Mouse (Mus musculus) lung, postnatal 0 days (tissue): ENCODE data around the gene Gfod1.

Source experiments
- CTCF ChIP-seq: IDR thresholded peaks from 2 replicates; pipeline ENCODE4 v1.5.1; 2016; ENCODE audit warnings: antibody characterized with exemption, mild to moderate bottlenecking
- EP300 ChIP-seq: IDR thresholded peaks from 2 replicates; pipeline ENCODE4 v1.6.1; 2016; ENCODE audit warnings: antibody characterized with exemption, mild to moderate bottlenecking, control low read depth

DNA sequence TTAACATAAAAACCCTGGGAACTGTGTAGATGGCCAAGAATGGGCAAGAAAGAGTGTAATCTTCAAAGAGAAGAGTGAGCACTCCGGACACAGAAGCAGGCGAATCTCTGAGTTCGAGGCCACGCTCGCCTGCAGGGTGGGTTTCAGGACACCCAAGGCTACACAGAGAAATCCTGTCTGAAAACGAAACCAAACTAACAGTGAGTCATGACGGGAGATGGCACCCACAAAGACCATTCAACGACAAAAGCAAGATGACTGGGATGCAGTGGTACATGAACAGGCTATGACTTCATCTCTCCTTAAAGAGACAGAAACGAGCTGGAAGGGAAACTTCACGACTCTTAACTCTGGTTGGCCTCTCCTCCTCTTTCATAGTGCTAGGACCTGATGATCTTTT lies 101.6 kb downstream of the Gfod1 start:
- TF ChIP-seq CTCF (no peak), EP300 (no peak)
